ENCODE assay signal across 26 mouse cellular contexts in the genomic region with DNA sequence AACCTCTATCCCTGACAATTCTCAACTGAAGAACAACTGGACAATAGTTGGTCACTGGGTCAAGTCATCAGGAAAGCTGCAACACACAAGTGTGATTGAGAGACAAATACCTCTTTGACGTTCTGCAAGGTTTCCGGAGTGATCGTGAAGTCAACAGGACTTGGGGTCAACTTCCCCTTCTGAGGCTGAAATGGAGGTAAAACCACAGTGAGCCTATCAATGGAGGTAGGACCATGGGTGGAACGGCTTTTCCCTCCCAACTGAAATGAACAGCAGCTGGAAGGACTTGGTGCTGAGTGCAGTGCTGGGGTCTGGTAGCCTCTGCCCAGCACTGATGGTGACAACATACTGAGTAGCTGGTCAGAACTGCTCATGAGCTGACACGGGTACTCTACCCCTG. TPM values are rescaled to one million over a fixed set of nuclear protein-coding genes. Genes with fewer than 3 reads are reported as not detected.
DNase-seq lines count a peak whose midpoint lies in the region; ATAC-seq and TF ChIP-seq lines count a peak whose summit lies in the region.
"Had no signal": no experiment of that assay in that cellular context is flagged by ENCODE, and none has a peak within 500 bp of the region (broad histone marks: within the 10 kb centered on the region; RNA-seq: fewer than 3 reads in every experiment).

No protein-coding gene starts in this region.

- DNase-seq in lung, postnatal 14 days, result no peak
- DNase-seq: adrenal gland, postnatal 10 days; adrenal gland, postnatal 36 days; B cell, adult 2 months; cerebellum, adult 11-12 months; cerebellum, adult 8-10 months; cerebellum, postnatal 10 days; cerebellum, postnatal 36 days; gastrocnemius, postnatal 25 days; heart, postnatal 36 days had no signal

- ATAC-seq in intestine, postnatal 0 days, result no peak
- no peak for ATAC-seq in intestine, embryonic 15.5 days
- peak; percentile 73 for ATAC-seq in granulocyte monocyte progenitor cell, adult 5-6 weeks (replicated peaks; ENCODE audit: poor library complexity, severe bottlenecking)
- ATAC-seq in megakaryocyte, adult 5-6 weeks (ENCODE audit: poor library complexity, severe bottlenecking), result peak; percentile 74
- ATAC-seq in kidney, embryonic 16.5 days (ENCODE audit: low FRiP score, low TSS enrichment), result no peak
- ATAC-seq in forebrain, embryonic 15.5 days (replicated peaks), result no peak
- ATAC-seq: forebrain, embryonic 14.5 days; hindbrain, postnatal 0 days; inflammation-experienced regulatory T-cells, adult 6 months; Patski had no signal

- no peak for TF ChIP-seq CTCF in intestine, postnatal 0 days (IDR thresholded peaks at IDR 0.05; ENCODE audit: low read depth)

- H3K4me3 ChIP-seq in intestine, postnatal 0 days (ENCODE audit: low read depth, low read length), result no peak overlapping the region
- H3K4me3 ChIP-seq in intestine, embryonic 15.5 days (replicated peaks), result no peak overlapping the region
- no peak overlapping the region for H3K4me3 ChIP-seq in kidney, embryonic 16.5 days (ENCODE audit: low read length)
- H3K4me3 ChIP-seq in forebrain, embryonic 15.5 days, result no peak overlapping the region
- H3K4me3 ChIP-seq: embryonic facial prominence, embryonic 12.5 days; embryonic facial prominence, embryonic 15.5 days had no signal

- 89% methylated on average over 5 of the region's 5 CpGs for WGBS in intestine, postnatal 0 days
- WGBS in intestine, embryonic 15.5 days, result 90% methylated on average over 5 of the region's 5 CpGs
- WGBS in kidney, embryonic 16.5 days, result 96% methylated on average over 5 of the region's 5 CpGs
- 97% methylated on average over 5 of the region's 5 CpGs for WGBS in forebrain, embryonic 15.5 days

- H3K9me3 ChIP-seq in intestine, postnatal 0 days (ENCODE audit: control insufficient read depth), result no peaks in the 10 kb centered on the region
- no peaks in the 10 kb centered on the region for H3K9me3 ChIP-seq in intestine, embryonic 15.5 days
- H3K9me3 ChIP-seq in kidney, embryonic 16.5 days (ENCODE audit: low read length), result no peaks in the 10 kb centered on the region
- H3K9me3 ChIP-seq in forebrain, embryonic 15.5 days, result no peaks in the 10 kb centered on the region
- H3K9me3 ChIP-seq: embryonic facial prominence, embryonic 12.5 days; embryonic facial prominence, embryonic 15.5 days; G1E had no signal

- H3K9ac ChIP-seq in intestine, postnatal 0 days (ENCODE audit: low read depth, low read length), result no peak overlapping the region
- no peak overlapping the region for H3K9ac ChIP-seq in intestine, embryonic 15.5 days
- no peak overlapping the region for H3K9ac ChIP-seq in kidney, embryonic 16.5 days (replicated peaks; ENCODE audit: low read length)
- no peak overlapping the region for H3K9ac ChIP-seq in forebrain, embryonic 15.5 days (replicated peaks)
- H3K9ac ChIP-seq: embryonic facial prominence, embryonic 12.5 days; embryonic facial prominence, embryonic 15.5 days; hindbrain, embryonic 14.5 days had no signal

- H3K36me3 ChIP-seq in intestine, postnatal 0 days (ENCODE audit: control insufficient read depth, insufficient read depth), result peaks cover 56% of the 10 kb centered on the region
- H3K36me3 ChIP-seq in intestine, embryonic 15.5 days, result peaks cover 32% of the 10 kb centered on the region
- H3K36me3 ChIP-seq in kidney, embryonic 16.5 days (ENCODE audit: insufficient read depth, low read length), result peaks cover 56% of the 10 kb centered on the region
- H3K36me3 ChIP-seq in forebrain, embryonic 15.5 days, result peaks cover 60% of the 10 kb centered on the region

- H3K4me1 ChIP-seq in intestine, postnatal 0 days (replicated peaks; ENCODE audit: control insufficient read depth, insufficient read depth, low read length), result no peaks in the 10 kb centered on the region
- H3K4me1 ChIP-seq in intestine, embryonic 15.5 days (replicated peaks), result no peaks in the 10 kb centered on the region
- no peaks in the 10 kb centered on the region for H3K4me1 ChIP-seq in kidney, embryonic 16.5 days (ENCODE audit: insufficient read depth, low read length)
- H3K4me1 ChIP-seq in forebrain, embryonic 15.5 days, result no peaks in the 10 kb centered on the region
- H3K4me1 ChIP-seq: embryonic facial prominence, embryonic 12.5 days; embryonic facial prominence, embryonic 15.5 days had no signal

- 0 out of 2 replicates have a peak overlapping the region, but pooled peaks have one; percentile 35 for H3K27ac ChIP-seq in intestine, postnatal 0 days (ENCODE audit: low read depth, low read length)
- H3K27ac ChIP-seq in intestine, embryonic 15.5 days, result no peak overlapping the region
- no peak overlapping the region for H3K27ac ChIP-seq in kidney, embryonic 16.5 days (ENCODE audit: low read length)
- no peak overlapping the region for H3K27ac ChIP-seq in forebrain, embryonic 15.5 days (replicated peaks)
- H3K27ac ChIP-seq: embryonic facial prominence, embryonic 12.5 days; embryonic facial prominence, embryonic 15.5 days; hindbrain, embryonic 14.5 days; hindbrain, postnatal 0 days had no signal

- H3K4me2 ChIP-seq in intestine, postnatal 0 days (replicated peaks; ENCODE audit: low read depth), result no peak overlapping the region
- H3K4me2 ChIP-seq in intestine, embryonic 15.5 days (replicated peaks), result no peak overlapping the region
- no peak overlapping the region for H3K4me2 ChIP-seq in kidney, embryonic 16.5 days (replicated peaks; ENCODE audit: low read depth, low read length)
- no peak overlapping the region for H3K4me2 ChIP-seq in forebrain, embryonic 15.5 days (replicated peaks)
- H3K4me2 ChIP-seq: embryonic facial prominence, embryonic 12.5 days; embryonic facial prominence, embryonic 15.5 days; heart, embryonic 11.5 days; hindbrain, embryonic 14.5 days had no signal

- no peaks in the 10 kb centered on the region for H3K27me3 ChIP-seq in intestine, postnatal 0 days (replicated peaks; ENCODE audit: control insufficient read depth, insufficient read depth, low read length)
- no peaks in the 10 kb centered on the region for H3K27me3 ChIP-seq in intestine, embryonic 15.5 days (replicated peaks)
- H3K27me3 ChIP-seq in kidney, embryonic 16.5 days (ENCODE audit: insufficient read depth, low read length), result no peaks in the 10 kb centered on the region
- no peaks in the 10 kb centered on the region for H3K27me3 ChIP-seq in forebrain, embryonic 15.5 days
- H3K27me3 ChIP-seq: CH12.LX; embryonic facial prominence, embryonic 12.5 days; embryonic facial prominence, embryonic 15.5 days; Patski had no signal

RNA-seq across cellular contexts. Expression of a gene that starts 22.4 kb away (rescaled TPM):
- 36.6 and 46.7 TPM in 2 replicates for polyA plus RNA-seq in intestine, postnatal 0 days (2015; fragmentation: Nextera tagmentation; extraction: Ambion mirVana)
- polyA plus RNA-seq in intestine, embryonic 15.5 days (2015; fragmentation: Nextera tagmentation; extraction: Ambion mirVana), result 61.5 and 63.1 TPM in 2 replicates
- total RNA-seq in granulocyte monocyte progenitor cell, adult 5-6 weeks (2014; fragmentation: Nextera tagmentation), result 19.9 and 25.3 TPM in 2 replicates
- 27.4 and 32.7 TPM in 2 replicates for total RNA-seq in granulocyte monocyte progenitor cell, adult 5-6 weeks (2017)
- 39.2 and 43.3 TPM in 2 replicates for total RNA-seq in megakaryocyte, adult 5-6 weeks (2015)
- 45.6 and 46.0 TPM in 2 replicates for total RNA-seq in megakaryocyte, adult 5-6 weeks (2017)
- 59.3 and 63.2 TPM in 2 replicates for polyA plus RNA-seq in kidney, embryonic 16.5 days (2015; fragmentation: Nextera tagmentation; extraction: Ambion mirVana)
- polyA plus RNA-seq in forebrain, embryonic 15.5 days (2015; fragmentation: Nextera tagmentation; extraction: Ambion mirVana), result 76.1 and 78.8 TPM in 2 replicates

Comparison
In these comparisons a context has a peak if more than half of its experiments do, and no peak if none do; other contexts are left out.
1. ATAC-seq: peak in granulocyte monocyte progenitor cell, adult 5-6 weeks (single experiment) and megakaryocyte, adult 5-6 weeks (single experiment); none in intestine, postnatal 0 days (single experiment), intestine, embryonic 15.5 days (single experiment), kidney, embryonic 16.5 days (single experiment) and forebrain, embryonic 15.5 days (single experiment).